Comparison of ENCODE assay signal across 8 mouse cellular contexts in the genomic region with DNA sequence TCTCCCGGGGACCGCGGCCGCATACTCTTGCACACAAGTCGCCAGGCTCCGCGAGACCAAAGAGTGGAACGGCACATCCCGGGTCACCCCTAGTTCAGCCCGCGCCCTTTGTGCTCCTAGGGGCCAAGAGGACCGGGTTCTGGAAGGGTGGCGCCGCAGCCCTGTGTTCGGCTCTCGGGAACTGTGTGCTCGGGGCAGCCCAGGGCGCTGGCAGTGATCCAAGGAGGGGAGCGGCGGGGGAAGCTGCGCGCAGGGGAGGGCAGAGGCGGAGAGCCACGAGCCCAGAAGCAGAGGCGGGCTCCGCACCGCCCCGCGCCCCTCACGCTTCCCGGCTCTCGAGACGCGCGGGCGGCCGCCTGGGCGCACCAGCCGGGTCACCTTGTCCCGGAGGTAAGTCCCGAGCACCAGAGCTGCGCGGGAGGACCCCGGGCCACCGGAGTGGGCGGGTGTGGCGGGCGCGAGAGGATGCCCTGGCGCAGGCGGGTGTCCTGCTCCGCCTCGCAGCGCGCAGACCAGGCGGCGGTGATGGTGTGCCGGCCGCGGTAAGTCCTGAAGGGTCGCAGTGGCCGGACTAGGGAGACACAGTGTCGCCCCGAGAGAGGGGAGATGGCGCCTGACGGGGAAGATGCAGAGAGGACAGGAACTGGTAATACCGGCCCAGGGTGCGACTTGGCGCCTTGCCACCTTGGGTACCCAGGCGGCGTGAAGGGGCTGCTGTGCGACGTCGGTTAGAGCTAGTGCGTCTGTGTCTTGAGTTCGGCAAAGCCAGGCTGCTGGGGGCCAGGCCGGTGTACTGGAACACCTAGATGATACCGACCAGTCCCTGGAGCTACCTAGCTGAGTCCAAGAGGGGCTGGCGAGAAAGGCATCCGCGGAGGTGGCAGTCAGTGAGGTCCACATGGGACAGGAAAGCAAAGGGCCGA. TPM values are rescaled to one million over a fixed set of nuclear protein-coding genes. Genes with fewer than 3 reads are reported as not detected.
DNase-seq lines count a peak whose midpoint lies in the region; ATAC-seq and TF ChIP-seq lines count a peak whose summit lies in the region.

Gene C530025M09Rik (minus strand): TSS at position 678 of the 923 bp plus-strand sequence.

- H3K27me3 ChIP-seq in lung, embryonic 16.5 days (ENCODE audit: control insufficient read depth, insufficient read depth, low read depth, low read length), result peaks cover 34% of the 10 kb centered on the region
- peaks cover 38% of the 10 kb centered on the region for H3K27me3 ChIP-seq in liver, postnatal 0 days (ENCODE audit: insufficient read depth, low read length)

- H3K9me3 ChIP-seq in lung, embryonic 16.5 days (ENCODE audit: control insufficient read depth, low read length), result no peaks in the 10 kb centered on the region
- H3K9me3 ChIP-seq in liver, postnatal 0 days (ENCODE audit: low read length), result no peaks in the 10 kb centered on the region

- no peak within 1 kb of the TSS for H3K27ac ChIP-seq in lung, embryonic 16.5 days (ENCODE audit: low read length)
- H3K27ac ChIP-seq in liver, postnatal 0 days (ENCODE audit: low read depth), result no peak within 1 kb of the TSS

- peaks cover 7% of the 10 kb centered on the region; the same call in 1 of the 2 replicates for H3K4me1 ChIP-seq in lung, embryonic 16.5 days (replicated peaks; ENCODE audit: control insufficient read depth, insufficient read depth, low read length)
- H3K4me1 ChIP-seq in liver, postnatal 0 days (ENCODE audit: insufficient read depth), result no peaks in the 10 kb centered on the region

- peak within 1 kb of the TSS; percentile 59 for H3K4me3 ChIP-seq in lung, embryonic 16.5 days (ENCODE audit: low read length)
- peak within 1 kb of the TSS; percentile 10; the same call in 1 of the 2 replicates for H3K4me3 ChIP-seq in liver, postnatal 0 days (ENCODE audit: low read depth, low read length)

- no peak for TF ChIP-seq CTCF in liver, postnatal 0 days (IDR thresholded peaks at IDR 0.05; ENCODE audit: low read depth)

- H3K36me3 ChIP-seq in lung, embryonic 16.5 days (ENCODE audit: control insufficient read depth, insufficient read depth, low read length), result no peaks in the 10 kb centered on the region
- H3K36me3 ChIP-seq in liver, postnatal 0 days (replicated peaks; ENCODE audit: insufficient read depth, low read length), result no peaks in the 10 kb centered on the region

- under 1% methylated on average over 73 of the region's 82 CpGs for WGBS in lung, embryonic 16.5 days
- WGBS in liver, postnatal 0 days (ENCODE audit: insufficient replicate concordance), result 2% methylated on average over 59 of the region's 82 CpGs

- no peak for DNase-seq in lung, adult 18-20 months
- DNase-seq in gastrocnemius, postnatal 25 days, result peak; percentile 11
- peak; percentile 45 to 58 for DNase-seq in kidney, postnatal 4 days
- peak; percentile 18 for DNase-seq in liver, postnatal 0 days
- peak; percentile 69 for DNase-seq in right cerebral cortex, postnatal 14 days
- DNase-seq in spleen, adult 18-20 months, result no peak

- no peak for TF ChIP-seq EP300 in liver, postnatal 0 days (IDR thresholded peaks at IDR 0.05; ENCODE audit: low read depth)

- peak within 1 kb of the TSS; percentile 93 for H3K4me2 ChIP-seq in lung, embryonic 16.5 days (ENCODE audit: low read depth, low read length)
- H3K4me2 ChIP-seq in liver, postnatal 0 days (ENCODE audit: low read depth, low read length), result peak within 1 kb of the TSS; percentile 40

- H3K9ac ChIP-seq in lung, embryonic 16.5 days (ENCODE audit: low read length), result peak within 1 kb of the TSS; percentile 67
- no peak within 1 kb of the TSS for H3K9ac ChIP-seq in liver, postnatal 0 days (replicated peaks)

- ATAC-seq in lung, embryonic 16.5 days (ENCODE audit: low read depth), result peak; percentile 87
- 0 out of 2 replicates have a peak, but pooled peaks have one; percentile 29 for ATAC-seq in common myeloid progenitor, adult 5-6 weeks (replicated peaks; ENCODE audit: low read depth, poor library complexity, severe bottlenecking)
- no peak for ATAC-seq in liver, postnatal 0 days

RNA-seq across cellular contexts. Expression of gene C530025M09Rik, which starts in this region (rescaled TPM):
- polyA plus RNA-seq in lung, embryonic 16.5 days (2015; fragmentation: Nextera tagmentation; extraction: Ambion mirVana), result 0.23 TPM in 1 of 2 replicates, not detected in the other
- not detected in 2 replicates for total RNA-seq in common myeloid progenitor, adult 5-6 weeks (2017)
- not detected for total RNA-seq in gastrocnemius, postnatal 25 days (2021)
- not detected in 2 replicates for polyA plus RNA-seq in liver, postnatal 0 days (2015; fragmentation: Nextera tagmentation; extraction: Ambion mirVana)

Comparison
In these comparisons a context has a peak if more than half of its experiments do, and no peak if none do; other contexts are left out.
1. Peak in ATAC-seq, H3K4me3 ChIP-seq, H3K9ac ChIP-seq and H3K4me2 ChIP-seq in lung, embryonic 16.5 days; RNA of the gene not detected or under 1 TPM.
2. Peak in ATAC-seq in common myeloid progenitor, adult 5-6 weeks; RNA of the gene not detected or under 1 TPM.
3. Peak in DNase-seq in gastrocnemius, postnatal 25 days; RNA of the gene not detected or under 1 TPM.
4. Peak in DNase-seq, H3K4me3 ChIP-seq and H3K4me2 ChIP-seq in liver, postnatal 0 days; RNA of the gene not detected or under 1 TPM.
5. DNase-seq: peak in kidney, postnatal 4 days (2 of 2) and right cerebral cortex, postnatal 14 days (single experiment); none in lung, adult 18-20 months (0 of 2) and spleen, adult 18-20 months (0 of 2).